Mouse (Mus musculus): ENCODE measurements around the gene Plppr1. TPM values are rescaled to one million over a fixed set of nuclear protein-coding genes. Genes with fewer than 3 reads are reported as not detected.

The Plppr1 gene
- polyA plus RNA-seq (2012; ENCODE audit: insufficient read depth, low replicate concordance): not detected in 2 replicates

DNA sequence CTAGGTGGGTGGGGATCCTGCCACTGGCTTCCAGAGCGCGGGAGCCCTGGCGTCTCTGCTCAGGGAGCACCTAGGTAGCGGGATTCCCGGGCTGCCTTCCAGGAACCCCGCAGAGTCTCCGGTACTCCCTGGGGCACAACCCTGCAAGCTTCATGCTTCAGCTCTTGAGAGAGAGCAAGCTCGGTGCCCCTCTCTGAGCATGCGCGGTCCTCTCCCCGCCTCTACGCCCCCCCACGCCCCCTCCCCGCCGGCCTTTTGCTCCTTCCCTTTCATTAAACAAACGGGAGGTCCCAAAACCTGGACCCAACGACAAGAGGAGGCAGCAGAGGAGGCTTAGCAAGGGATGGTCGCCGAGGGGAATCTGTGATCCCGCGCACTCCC lies at the start of gene Plppr1:
TSS of gene Plppr1 (plus strand) at position 253 of the 381 bp plus-strand sequence.
- peak within 1 kb of the TSS; percentile 73 for H3K4me3 ChIP-seq (replicated peaks)
- peaks cover 6% of the 10 kb centered on the region; the same call in 1 of the 2 replicates for H3K9me3 ChIP-seq
- H3K4me1 ChIP-seq: peaks cover 5% of the 10 kb centered on the region; the same call in 1 of the 2 replicates
- TF ChIP-seq FLI1 (IDR thresholded peaks at IDR 0.05; ENCODE audit: low read length): no peak
- no peaks in the 10 kb centered on the region for H3K36me3 ChIP-seq (replicated peaks; ENCODE audit: low read length)
- peaks cover 30% of the 10 kb centered on the region for H3K27me3 ChIP-seq (replicated peaks)

DNA sequence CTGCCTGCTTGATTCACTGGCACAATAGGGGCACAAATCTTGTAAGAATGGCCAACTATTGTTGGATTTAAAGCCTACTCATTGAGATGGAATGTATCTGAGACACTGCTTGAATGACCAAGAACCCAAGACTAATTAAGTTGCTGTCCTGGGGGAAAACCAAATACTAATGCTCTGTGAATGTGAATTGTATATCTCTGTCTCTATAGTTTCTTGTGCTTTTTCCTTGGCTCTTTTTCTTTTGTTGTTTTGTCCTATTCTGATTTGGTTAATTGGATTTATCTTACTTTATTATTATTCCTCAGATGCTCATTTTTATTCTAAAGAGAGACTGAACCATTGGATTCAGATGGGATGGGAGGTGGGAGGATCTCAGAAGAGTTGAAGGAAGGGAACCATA lies 42.4 kb upstream of the Plppr1 start:
- Histone ChIP-seq H3K9me3 (no peaks in the 10 kb centered on the region), H3K4me1 (no peaks in the 10 kb centered on the region), H3K36me3 (replicated peaks; ENCODE audit: low read length) (no peaks in the 10 kb centered on the region), H3K4me3 (replicated peaks) (no peak overlapping the region), H3K27me3 (replicated peaks) (no peaks in the 10 kb centered on the region)
- TF ChIP-seq GATA1 (IDR thresholded peaks at IDR 0.05; ENCODE audit: borderline replicate concordance, low read length) (no peak), FLI1 (IDR thresholded peaks at IDR 0.05; ENCODE audit: low read length) (no peak)

DNA sequence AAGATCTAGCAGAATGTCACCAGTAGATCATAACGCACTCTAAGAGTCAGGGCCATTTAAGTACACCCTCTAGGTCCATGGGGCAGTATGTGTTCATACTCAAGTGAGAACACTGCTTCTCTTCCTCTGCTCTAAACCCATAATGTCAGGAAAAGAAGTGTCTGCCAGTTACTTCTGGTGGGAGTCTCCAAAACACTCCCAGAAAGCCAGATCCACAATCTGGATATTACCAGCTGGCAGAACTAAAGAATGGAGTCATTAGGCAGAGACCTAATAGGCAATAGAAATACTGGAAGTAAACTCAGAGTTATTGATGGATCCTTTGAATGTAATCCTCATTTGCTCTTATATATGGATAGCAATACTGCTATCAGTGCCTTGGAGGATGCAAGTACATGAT lies 35.9 kb upstream of the Plppr1 start:
- no peak overlapping the region for H3K4me3 ChIP-seq (replicated peaks)
- H3K36me3 ChIP-seq (replicated peaks; ENCODE audit: low read length): no peaks in the 10 kb centered on the region

DNA sequence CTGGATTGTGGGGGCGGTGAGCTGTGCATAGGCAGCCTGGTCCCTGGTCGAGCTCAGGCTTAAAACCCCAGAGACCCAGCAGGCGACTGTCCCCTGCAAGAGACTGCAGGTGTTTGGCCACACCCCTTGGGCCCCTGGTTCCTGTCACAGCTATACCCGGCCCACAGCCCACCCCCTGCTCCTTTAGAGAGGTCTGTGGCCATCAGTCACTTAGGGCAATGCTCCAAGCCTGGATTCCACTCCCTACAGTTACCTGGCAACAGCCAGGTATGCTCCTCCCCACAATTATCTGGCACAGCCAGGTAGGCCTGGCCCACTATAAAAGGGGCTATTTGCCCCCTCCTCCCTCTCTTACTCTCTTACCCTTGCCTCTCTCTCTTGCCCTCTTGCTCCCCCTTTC lies 20.8 kb upstream of the Plppr1 start:
- peaks cover 11% of the 10 kb centered on the region; the same call in 1 of the 2 replicates for H3K9me3 ChIP-seq
- TF ChIP-seq FLI1 (IDR thresholded peaks at IDR 0.05; ENCODE audit: low read length) (no peak), GATA1 (IDR thresholded peaks at IDR 0.05; ENCODE audit: borderline replicate concordance, low read length) (no peak)
- H3K4me3 ChIP-seq (replicated peaks): no peak overlapping the region
- no peaks in the 10 kb centered on the region for H3K36me3 ChIP-seq (replicated peaks; ENCODE audit: low read length)
- no peaks in the 10 kb centered on the region for H3K27me3 ChIP-seq (replicated peaks)
- H3K4me1 ChIP-seq: no peaks in the 10 kb centered on the region

More for the DNA sequence above, 35.9 kb upstream of the Plppr1 start:
- no peak for TF ChIP-seq GATA1 (IDR thresholded peaks at IDR 0.05; ENCODE audit: borderline replicate concordance, low read length)
- TF ChIP-seq FLI1 (IDR thresholded peaks at IDR 0.05; ENCODE audit: low read length): no peak
- Histone ChIP-seq H3K4me1 (no peaks in the 10 kb centered on the region), H3K27me3 (replicated peaks) (no peaks in the 10 kb centered on the region), H3K9me3 (no peaks in the 10 kb centered on the region)

DNA sequence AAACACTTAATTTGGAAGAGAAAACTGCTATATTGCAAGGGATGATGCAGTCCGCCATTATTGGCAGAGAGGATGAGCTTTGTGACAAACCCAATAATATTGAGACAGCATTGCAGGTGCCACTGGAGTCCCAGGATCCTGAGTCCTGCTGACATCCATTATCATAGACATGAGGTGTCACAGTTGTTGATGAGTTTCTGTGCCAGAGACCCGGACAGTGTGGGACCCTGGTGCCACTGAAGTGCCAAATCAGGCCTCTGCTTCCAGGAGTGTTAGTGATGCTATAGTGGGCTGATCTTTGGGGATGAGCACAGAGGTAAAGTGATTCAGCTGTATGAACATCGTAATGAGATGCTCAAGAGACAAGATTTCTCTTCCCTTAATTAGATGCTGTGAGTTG lies 19.2 kb upstream of the Plppr1 start:
- Histone ChIP-seq H3K9me3 (peaks cover 11% of the 10 kb centered on the region; the same call in 1 of the 2 replicates), H3K4me3 (replicated peaks) (no peak overlapping the region), H3K4me1 (no peaks in the 10 kb centered on the region), H3K36me3 (replicated peaks; ENCODE audit: low read length) (no peaks in the 10 kb centered on the region), H3K27me3 (replicated peaks) (no peaks in the 10 kb centered on the region)
- TF ChIP-seq FLI1 (IDR thresholded peaks at IDR 0.05; ENCODE audit: low read length): no peak
- TF ChIP-seq GATA1 (IDR thresholded peaks at IDR 0.05; ENCODE audit: borderline replicate concordance, low read length): no peak

DNA sequence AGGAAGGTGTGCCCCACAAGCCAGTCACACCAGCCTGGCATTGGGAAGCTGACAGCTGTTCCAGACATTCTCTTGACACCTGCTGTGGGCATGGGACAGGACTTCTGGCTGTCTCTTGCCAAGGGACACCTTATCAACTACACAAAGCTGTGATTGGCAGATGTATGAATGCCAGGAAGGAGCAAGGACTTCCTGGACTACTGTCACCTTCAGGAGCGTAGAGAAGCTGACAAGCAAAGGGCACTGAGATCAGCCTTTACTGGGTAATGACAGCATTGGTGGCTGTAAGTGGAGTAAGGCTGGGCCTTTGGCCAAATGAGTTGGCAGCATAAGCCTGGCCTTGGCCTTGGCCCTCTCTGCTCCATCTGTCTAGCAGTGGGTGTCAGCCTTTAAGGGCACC lies 17.4 kb upstream of the Plppr1 start:
- Histone ChIP-seq H3K27me3 (replicated peaks) (no peaks in the 10 kb centered on the region), H3K4me3 (replicated peaks) (no peak overlapping the region), H3K9me3 (peaks cover 11% of the 10 kb centered on the region; the same call in 1 of the 2 replicates), H3K4me1 (no peaks in the 10 kb centered on the region), H3K36me3 (replicated peaks; ENCODE audit: low read length) (no peaks in the 10 kb centered on the region)
- TF ChIP-seq GATA1 (IDR thresholded peaks at IDR 0.05; ENCODE audit: borderline replicate concordance, low read length) (no peak), FLI1 (IDR thresholded peaks at IDR 0.05; ENCODE audit: low read length) (no peak)

DNA sequence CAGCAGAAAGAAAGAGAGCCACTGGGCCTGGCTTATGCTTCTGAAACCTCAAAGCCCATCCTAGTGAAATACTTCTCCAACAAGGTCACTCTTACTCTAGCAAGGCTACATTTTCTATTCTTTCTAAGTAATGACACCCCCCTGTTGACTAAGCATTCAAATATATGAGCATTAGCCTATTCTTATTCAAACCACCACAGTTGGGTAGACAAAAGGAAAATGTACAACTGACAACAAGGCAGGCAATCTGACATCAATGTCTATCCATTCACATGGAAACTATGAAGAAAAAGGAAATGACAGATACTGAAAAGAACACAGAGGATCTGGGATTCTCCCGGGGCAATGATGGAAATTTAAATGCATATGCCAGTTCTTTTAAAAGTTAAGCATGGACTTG lies 8.4 kb upstream of the Plppr1 start:
- Histone ChIP-seq H3K36me3 (replicated peaks; ENCODE audit: low read length) (no peaks in the 10 kb centered on the region), H3K27me3 (replicated peaks) (no peaks in the 10 kb centered on the region), H3K4me1 (no peaks in the 10 kb centered on the region), H3K4me3 (replicated peaks) (no peak overlapping the region), H3K9me3 (no peaks in the 10 kb centered on the region)
- TF ChIP-seq GATA1 (IDR thresholded peaks at IDR 0.05; ENCODE audit: borderline replicate concordance, low read length): no peak
- no peak for TF ChIP-seq FLI1 (IDR thresholded peaks at IDR 0.05; ENCODE audit: low read length)

DNA sequence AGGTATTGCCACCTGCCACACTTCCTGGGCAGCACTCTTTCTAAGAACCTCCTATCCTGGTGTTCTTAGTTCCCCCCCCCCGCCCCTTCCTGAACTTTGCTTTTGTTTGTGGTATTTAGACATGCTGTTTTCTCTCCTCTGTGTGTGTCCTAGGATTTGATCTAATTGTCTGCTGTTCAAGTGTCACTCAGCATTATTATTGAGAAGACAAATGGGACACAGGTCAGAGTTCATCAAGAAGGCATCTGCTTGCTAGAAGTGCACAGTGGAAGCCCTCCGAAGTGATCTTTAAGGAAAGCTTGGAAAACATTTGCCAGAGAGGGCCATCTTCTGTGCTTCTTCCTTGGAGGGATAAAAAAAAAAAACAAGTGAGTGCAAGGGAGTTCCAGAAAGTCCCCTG lies 1.2 kb upstream of the Plppr1 start:
- no peaks in the 10 kb centered on the region for H3K36me3 ChIP-seq (replicated peaks; ENCODE audit: low read length)
- H3K4me3 ChIP-seq (replicated peaks): no peak overlapping the region
- H3K4me1 ChIP-seq: peaks cover 5% of the 10 kb centered on the region; the same call in 1 of the 2 replicates
- peaks cover 30% of the 10 kb centered on the region for H3K27me3 ChIP-seq (replicated peaks)
- peaks cover 6% of the 10 kb centered on the region; the same call in 1 of the 2 replicates for H3K9me3 ChIP-seq
- no peak for TF ChIP-seq FLI1 (IDR thresholded peaks at IDR 0.05; ENCODE audit: low read length)
- no peak for TF ChIP-seq GATA1 (IDR thresholded peaks at IDR 0.05; ENCODE audit: borderline replicate concordance, low read length)

DNA sequence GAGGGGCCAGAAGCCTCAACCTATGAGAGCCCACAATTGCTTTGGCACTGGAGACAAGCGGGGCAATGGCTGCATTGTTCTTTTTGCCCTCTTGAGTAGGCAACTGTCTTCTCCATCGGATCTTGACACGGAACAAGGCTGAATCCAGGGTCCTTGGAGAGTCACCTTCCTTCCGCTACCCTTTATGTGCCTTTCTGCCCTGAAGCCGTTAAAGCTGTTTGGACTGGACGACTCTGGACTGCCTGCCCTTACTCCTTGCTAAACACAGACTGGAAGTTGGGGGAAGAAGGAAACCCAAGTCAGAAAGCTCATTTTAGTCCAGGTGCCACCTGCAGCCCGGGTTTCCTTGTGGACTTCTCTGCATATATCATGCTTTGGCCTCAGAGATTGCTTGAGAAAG lies 516 bp upstream of the Plppr1 start:
- H3K4me3 ChIP-seq (replicated peaks): no peak overlapping the region
- H3K27me3 ChIP-seq (replicated peaks): peaks cover 30% of the 10 kb centered on the region
- no peaks in the 10 kb centered on the region for H3K36me3 ChIP-seq (replicated peaks; ENCODE audit: low read length)
- peaks cover 6% of the 10 kb centered on the region; the same call in 1 of the 2 replicates for H3K9me3 ChIP-seq
- TF ChIP-seq FLI1 (IDR thresholded peaks at IDR 0.05; ENCODE audit: low read length): no peak
- no peak for TF ChIP-seq GATA1 (IDR thresholded peaks at IDR 0.05; ENCODE audit: borderline replicate concordance, low read length)
- peaks cover 5% of the 10 kb centered on the region; the same call in 1 of the 2 replicates for H3K4me1 ChIP-seq

DNA sequence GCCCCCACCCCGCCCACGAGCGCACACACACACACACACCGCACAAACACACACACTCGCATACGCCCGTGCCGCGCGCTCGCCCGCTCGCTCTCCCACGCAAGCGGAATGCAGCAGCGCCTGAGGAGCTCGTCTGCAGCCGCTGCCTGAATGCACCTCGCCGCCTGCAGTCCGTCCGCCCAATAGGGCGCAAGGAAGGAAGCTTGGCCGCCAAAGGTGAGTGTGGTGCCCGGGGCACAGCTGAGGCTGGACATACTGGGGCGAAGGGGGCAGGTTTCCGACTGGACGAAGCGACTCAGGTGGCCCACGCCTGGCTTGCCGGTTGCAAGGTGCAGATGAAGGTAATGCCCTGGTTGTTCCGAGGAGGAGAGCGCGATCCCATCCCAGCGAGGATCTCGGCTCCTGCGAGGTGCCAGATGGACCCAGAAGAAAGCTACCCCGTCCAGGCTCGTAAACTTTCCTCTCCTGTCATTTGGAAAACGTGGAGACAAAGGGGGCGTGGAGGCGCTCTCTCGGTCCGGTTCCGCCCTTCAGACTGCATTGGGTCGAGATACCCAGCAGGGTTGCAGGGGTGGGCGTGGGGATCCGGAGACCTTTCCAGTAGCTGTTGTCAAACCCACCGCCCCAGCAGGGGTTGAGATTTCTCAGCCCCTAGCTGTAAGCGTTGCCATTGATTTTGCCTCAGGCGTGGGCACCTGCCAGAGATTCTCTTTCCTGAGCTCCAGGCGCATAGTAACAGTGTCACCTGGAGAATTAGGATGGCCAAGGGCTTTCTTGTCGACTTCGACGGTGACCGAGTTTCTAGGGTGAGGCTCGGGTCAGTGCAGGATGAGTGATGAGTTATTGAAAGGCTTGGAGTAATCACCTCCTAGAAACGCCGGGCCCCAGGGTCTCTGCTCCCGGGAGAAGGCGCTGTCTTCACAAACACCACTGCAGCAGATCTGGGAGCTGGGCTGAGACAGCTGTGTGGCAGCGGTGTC lies 619 bp downstream of the Plppr1 start:
- Histone ChIP-seq H3K36me3 (replicated peaks; ENCODE audit: low read length) (no peaks in the 10 kb centered on the region), H3K9me3 (peaks cover 6% of the 10 kb centered on the region; the same call in 1 of the 2 replicates), H3K27me3 (replicated peaks) (peaks cover 30% of the 10 kb centered on the region), H3K4me1 (peaks cover 5% of the 10 kb centered on the region; the same call in 1 of the 2 replicates), H3K4me3 (replicated peaks) (peak overlapping the region; percentile 73)
- TF ChIP-seq FLI1 (IDR thresholded peaks at IDR 0.05; ENCODE audit: low read length) (no peak), GATA1 (IDR thresholded peaks at IDR 0.05; ENCODE audit: borderline replicate concordance, low read length) (no peak)

Measured in megakaryocyte, embryonic 14.5 days (primary cell).